Mouse (Mus musculus): Measurements from ENCODE around the gene D230025D16Rik. TPM values are rescaled to one million over a fixed set of nuclear protein-coding genes. Genes with fewer than 3 reads are reported as not detected.
A peak's percentile ranks its signal among the peaks of the same experiment; 100 is the strongest.
"Not testable (repeated sequence)": the region's sequence is repeated elsewhere in the genome, so short reads cannot be mapped to it uniquely, and the experiment has no call there.

The D230025D16Rik gene
- 26.9 and 27.6 TPM in 2 replicates for polyA plus RNA-seq (2015; fragmentation: Nextera tagmentation; extraction: Ambion mirVana)

GRCm38 (mm10) chr8:105224413-105225271 lies at the start of gene D230025D16Rik:
Gene D230025D16Rik, plus strand, starts transcription at chr8:105225145.
- peak; percentile 96 for ATAC-seq (ENCODE audit: low FRiP score, low TSS enrichment)
- peak within 1 kb of the TSS; percentile 91 for H3K27ac ChIP-seq (ENCODE audit: low read length)

GRCm38 (mm10) chr8:105175287-105175686 lies 49.7 kb upstream of the D230025D16Rik start:
- not testable (repeated sequence) for H3K27me3 ChIP-seq (ENCODE audit: insufficient read depth, low read length); H3K9ac ChIP-seq (replicated peaks; ENCODE audit: low read length); H3K4me3 ChIP-seq (ENCODE audit: low read length); H3K9me3 ChIP-seq (ENCODE audit: low read length); ATAC-seq (ENCODE audit: low FRiP score, low TSS enrichment); H3K27ac ChIP-seq (ENCODE audit: low read length); H3K4me2 ChIP-seq (replicated peaks; ENCODE audit: low read depth, low read length)
- peaks cover 17% of the 10 kb centered on the region for H3K4me1 ChIP-seq (ENCODE audit: insufficient read depth, low read length)
- WGBS: 92% methylated on average over 3 of the region's 3 CpGs
- peaks cover 18% of the 10 kb centered on the region for H3K36me3 ChIP-seq (ENCODE audit: insufficient read depth, low read length)

More at GRCm38 (mm10) chr8:105224413-105225271, at the start of gene D230025D16Rik:
- no peaks in the 10 kb centered on the region for H3K27me3 ChIP-seq (ENCODE audit: insufficient read depth, low read length)
- peak within 1 kb of the TSS; percentile 93 for H3K9ac ChIP-seq (replicated peaks; ENCODE audit: low read length)
- peak within 1 kb of the TSS; percentile 99 for H3K4me3 ChIP-seq (ENCODE audit: low read length)
- H3K4me1 ChIP-seq (ENCODE audit: insufficient read depth, low read length): peaks cover 17% of the 10 kb centered on the region
- no peaks in the 10 kb centered on the region for H3K9me3 ChIP-seq (ENCODE audit: low read length)
- WGBS: 2% methylated on average over 34 of the region's 34 CpGs
- H3K36me3 ChIP-seq (ENCODE audit: insufficient read depth, low read length): no peaks in the 10 kb centered on the region
- peak within 1 kb of the TSS; percentile 84 for H3K4me2 ChIP-seq (replicated peaks; ENCODE audit: low read depth, low read length)

GRCm38 (mm10) chr8:105178211-105178800 lies 46.6 kb upstream of the D230025D16Rik start:
- Histone ChIP-seq H3K27me3 (ENCODE audit: insufficient read depth, low read length) (no peaks in the 10 kb centered on the region), H3K36me3 (ENCODE audit: insufficient read depth, low read length) (peaks cover 20% of the 10 kb centered on the region), H3K4me3 (ENCODE audit: low read length) (no peak overlapping the region), H3K9me3 (ENCODE audit: low read length) (no peaks in the 10 kb centered on the region), H3K9ac (replicated peaks; ENCODE audit: low read length) (no peak overlapping the region), H3K4me2 (replicated peaks; ENCODE audit: low read depth, low read length) (no peak overlapping the region), H3K27ac (ENCODE audit: low read length) (no peak overlapping the region), H3K4me1 (ENCODE audit: insufficient read depth, low read length) (peaks cover 5% of the 10 kb centered on the region)
- 88% methylated on average over 6 of the region's 6 CpGs for WGBS
- no peak for ATAC-seq (ENCODE audit: low FRiP score, low TSS enrichment)

GRCm38 (mm10) chr8:105182201-105182600 lies 42.7 kb upstream of the D230025D16Rik start:
- no peak overlapping the region for H3K27ac ChIP-seq (ENCODE audit: low read length)
- no peaks in the 10 kb centered on the region for H3K27me3 ChIP-seq (ENCODE audit: insufficient read depth, low read length)
- H3K4me3 ChIP-seq (ENCODE audit: low read length): no peak overlapping the region
- no peaks in the 10 kb centered on the region for H3K9me3 ChIP-seq (ENCODE audit: low read length)
- no peak overlapping the region for H3K4me2 ChIP-seq (replicated peaks; ENCODE audit: low read depth, low read length)
- 83% methylated on average over 1 of the region's 1 CpGs for WGBS
- H3K36me3 ChIP-seq (ENCODE audit: insufficient read depth, low read length): peaks cover 14% of the 10 kb centered on the region; the same call in 1 of the 2 replicates
- no peaks in the 10 kb centered on the region for H3K4me1 ChIP-seq (ENCODE audit: insufficient read depth, low read length)
- no peak overlapping the region for H3K9ac ChIP-seq (replicated peaks; ENCODE audit: low read length)
- ATAC-seq (ENCODE audit: low FRiP score, low TSS enrichment): no peak

GRCm38 (mm10) chr8:105186467-105187005 lies 38.4 kb upstream of the D230025D16Rik start:
- no peaks in the 10 kb centered on the region for H3K4me1 ChIP-seq (ENCODE audit: insufficient read depth, low read length)
- no peaks in the 10 kb centered on the region for H3K9me3 ChIP-seq (ENCODE audit: low read length)
- no peak overlapping the region for H3K9ac ChIP-seq (replicated peaks; ENCODE audit: low read length)
- H3K4me2 ChIP-seq (replicated peaks; ENCODE audit: low read depth, low read length): no peak overlapping the region
- WGBS: 51% methylated on average over 1 of the region's 1 CpGs
- peaks cover 11% of the 10 kb centered on the region for H3K36me3 ChIP-seq (ENCODE audit: insufficient read depth, low read length)
- no peak for ATAC-seq (ENCODE audit: low FRiP score, low TSS enrichment)
- no peak overlapping the region for H3K27ac ChIP-seq (ENCODE audit: low read length)
- no peaks in the 10 kb centered on the region for H3K27me3 ChIP-seq (ENCODE audit: insufficient read depth, low read length)
- no peak overlapping the region for H3K4me3 ChIP-seq (ENCODE audit: low read length)

- Histone ChIP-seq H3K4me2 (replicated peaks; ENCODE audit: low read depth, low read length) (no peak overlapping the region), H3K4me1 (ENCODE audit: insufficient read depth, low read length) (no peaks in the 10 kb centered on the region), H3K9me3 (ENCODE audit: low read length) (no peaks in the 10 kb centered on the region), H3K36me3 (ENCODE audit: insufficient read depth, low read length) (peaks cover 37% of the 10 kb centered on the region), H3K4me3 (ENCODE audit: low read length) (no peak overlapping the region), H3K9ac (replicated peaks; ENCODE audit: low read length) (no peak overlapping the region), H3K27me3 (ENCODE audit: insufficient read depth, low read length) (no peaks in the 10 kb centered on the region), H3K27ac (ENCODE audit: low read length) (no peak overlapping the region)
- WGBS: 93% methylated on average over 5 of the region's 5 CpGs
- no peak for ATAC-seq (ENCODE audit: low FRiP score, low TSS enrichment)
Observed at GRCm38 (mm10) chr8:105192182-105192581, 32.8 kb upstream of the D230025D16Rik start.

- Histone ChIP-seq H3K4me3 (ENCODE audit: low read length) (no peak overlapping the region), H3K27me3 (ENCODE audit: insufficient read depth, low read length) (no peaks in the 10 kb centered on the region), H3K4me1 (ENCODE audit: insufficient read depth, low read length) (no peaks in the 10 kb centered on the region), H3K9me3 (ENCODE audit: low read length) (no peaks in the 10 kb centered on the region), H3K9ac (replicated peaks; ENCODE audit: low read length) (no peak overlapping the region), H3K36me3 (ENCODE audit: insufficient read depth, low read length) (peaks cover 16% of the 10 kb centered on the region), H3K4me2 (replicated peaks; ENCODE audit: low read depth, low read length) (no peak overlapping the region), H3K27ac (ENCODE audit: low read length) (no peak overlapping the region)
- no peak for ATAC-seq (ENCODE audit: low FRiP score, low TSS enrichment)
- 74% methylated on average over 1 of the region's 1 CpGs for WGBS
Observed at GRCm38 (mm10) chr8:105205748-105206147, 19.2 kb upstream of the D230025D16Rik start.

GRCm38 (mm10) chr8:105206766-105207275 lies 18.1 kb upstream of the D230025D16Rik start:
- 0 out of 2 replicates have a peak, but pooled peaks cover 3% of the 10 kb centered on the region for H3K9me3 ChIP-seq (ENCODE audit: low read length)
- H3K9ac ChIP-seq (replicated peaks; ENCODE audit: low read length): no peak overlapping the region
- H3K27ac ChIP-seq (ENCODE audit: low read length): no peak overlapping the region
- ATAC-seq (ENCODE audit: low FRiP score, low TSS enrichment): no peak
- H3K36me3 ChIP-seq (ENCODE audit: insufficient read depth, low read length): peaks cover 16% of the 10 kb centered on the region
- H3K4me3 ChIP-seq (ENCODE audit: low read length): no peak overlapping the region
- 65% methylated on average over 7 of the region's 7 CpGs for WGBS
- no peak overlapping the region for H3K4me2 ChIP-seq (replicated peaks; ENCODE audit: low read depth, low read length)
- H3K27me3 ChIP-seq (ENCODE audit: insufficient read depth, low read length): no peaks in the 10 kb centered on the region
- no peaks in the 10 kb centered on the region for H3K4me1 ChIP-seq (ENCODE audit: insufficient read depth, low read length)

GRCm38 (mm10) chr8:105207675-105208273 lies 17.2 kb upstream of the D230025D16Rik start:
- Histone ChIP-seq H3K4me1 (ENCODE audit: insufficient read depth, low read length) (no peaks in the 10 kb centered on the region), H3K9me3 (ENCODE audit: low read length) (0 out of 2 replicates have a peak, but pooled peaks cover 3% of the 10 kb centered on the region), H3K9ac (replicated peaks; ENCODE audit: low read length) (no peak overlapping the region), H3K36me3 (ENCODE audit: insufficient read depth, low read length) (peaks cover 16% of the 10 kb centered on the region), H3K27me3 (ENCODE audit: insufficient read depth, low read length) (no peaks in the 10 kb centered on the region), H3K4me2 (replicated peaks; ENCODE audit: low read depth, low read length) (no peak overlapping the region), H3K4me3 (ENCODE audit: low read length) (no peak overlapping the region), H3K27ac (ENCODE audit: low read length) (no peak overlapping the region)
- WGBS: 87% methylated on average over 2 of the region's 2 CpGs
- ATAC-seq (ENCODE audit: low FRiP score, low TSS enrichment): no peak
